Mouse (Mus musculus) liver, postnatal 0 days (tissue): ENCODE measurements at regions not wholly inside any gene's neighbourhood (a gene's known extent, or its start where the extent isn't known, plus 50 kb on each side); places are given as distances from the start of the nearest gene placed in this dataset.

Experiments
- CTCF ChIP-seq: sonication (generic); IDR thresholded peaks from 2 replicates; pipeline ENCODE4 v1.5.1; 2016; ENCODE audit warnings: antibody characterized with exemption, low read depth
- EP300 ChIP-seq: IDR thresholded peaks from 2 replicates; pipeline ENCODE4 v1.6.1; 2016; ENCODE audit warnings: antibody characterized with exemption, low read depth, mild to moderate bottlenecking

DNA sequence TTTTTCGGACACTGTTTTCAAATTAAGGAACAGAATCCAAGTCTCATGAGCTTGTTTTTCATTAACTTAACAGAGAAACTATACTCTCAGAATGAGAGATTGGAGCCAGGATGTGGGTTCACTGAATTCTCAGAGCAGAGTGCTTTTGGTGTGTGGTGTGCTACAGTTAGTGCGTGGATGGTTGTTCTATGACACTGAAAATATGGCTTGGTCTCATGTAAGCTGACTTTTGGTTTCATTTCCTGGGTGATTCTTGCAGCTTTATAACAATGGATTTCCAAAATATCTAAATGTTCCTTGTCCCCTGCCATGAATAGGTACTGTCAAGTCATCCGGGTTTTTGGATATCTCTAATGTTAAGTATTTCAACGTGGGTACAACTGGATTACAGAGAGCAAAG lies 177.7 kb downstream of the Tmem26 start:
- no peak for TF ChIP-seq CTCF
- no peak for TF ChIP-seq EP300
